Mouse (Mus musculus) B cell, adult 2 months (primary cell): Measurements from ENCODE around the gene Card10.

Experiments
- DNase-seq, 2 experiments: peaks; one replicate each; pipeline ENCODE4 v3.0.0; 2022

The Card10 gene

DNA sequence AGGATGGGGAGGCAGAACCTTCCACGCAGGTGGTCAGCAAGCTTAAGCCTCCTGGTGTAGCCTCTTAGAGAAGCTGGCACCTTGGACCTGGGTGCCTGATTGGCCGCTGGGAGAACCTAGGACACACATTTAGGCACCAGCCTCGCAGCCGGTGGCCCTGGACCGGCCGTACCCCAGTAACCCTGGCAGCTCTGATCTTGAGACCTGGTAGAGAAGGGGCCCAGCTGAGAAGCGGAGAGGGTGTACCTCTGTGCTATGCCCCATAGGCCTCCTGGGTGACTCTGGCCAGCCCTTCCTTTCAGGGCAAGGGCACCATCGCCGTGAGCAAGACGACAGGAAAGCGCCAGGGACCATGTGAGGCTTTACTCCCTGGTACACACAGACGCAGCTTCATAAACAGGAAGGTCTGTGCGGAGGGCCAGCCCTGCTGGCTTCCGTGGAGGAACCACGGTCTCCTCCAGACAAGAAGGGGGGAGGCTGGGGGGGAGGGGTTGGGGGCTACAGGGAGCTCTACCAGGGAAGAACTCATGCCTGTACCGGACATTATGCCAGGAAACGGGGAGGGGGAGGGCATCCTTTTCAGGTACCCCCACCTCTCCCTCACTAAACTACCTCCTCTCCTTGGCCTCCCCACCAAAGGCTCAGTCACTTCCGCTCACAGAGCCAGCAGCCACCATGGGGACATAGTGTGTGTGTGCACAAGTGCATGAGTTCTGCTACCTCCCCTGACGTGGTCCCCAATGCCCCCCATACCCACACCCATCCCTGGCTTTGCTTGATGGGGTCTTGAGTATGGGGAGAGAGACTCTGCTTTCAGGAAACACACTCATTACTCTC lies 31.1 kb downstream of the Card10 start:
- DNase-seq, result peak; percentile 56 to 57

DNA sequence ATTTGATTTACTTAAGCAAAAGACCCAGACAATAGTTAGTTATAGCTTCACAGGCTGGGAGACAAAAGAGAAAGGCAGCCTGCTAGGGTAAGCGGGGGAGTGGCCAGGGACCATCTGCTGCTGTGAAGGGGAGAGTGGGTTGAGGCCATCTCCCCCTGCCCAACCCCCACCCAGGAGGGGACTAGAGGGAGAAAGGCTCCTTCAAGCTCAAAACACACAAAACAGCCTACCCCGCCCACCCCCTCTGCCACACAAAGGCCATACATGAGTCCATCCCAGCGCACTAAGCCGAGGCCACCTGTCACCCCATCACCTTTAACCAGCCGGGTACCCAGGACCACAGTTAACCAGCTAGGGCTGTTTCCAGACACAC lies 31.9 kb downstream of the Card10 start:
- no peak for DNase-seq

DNA sequence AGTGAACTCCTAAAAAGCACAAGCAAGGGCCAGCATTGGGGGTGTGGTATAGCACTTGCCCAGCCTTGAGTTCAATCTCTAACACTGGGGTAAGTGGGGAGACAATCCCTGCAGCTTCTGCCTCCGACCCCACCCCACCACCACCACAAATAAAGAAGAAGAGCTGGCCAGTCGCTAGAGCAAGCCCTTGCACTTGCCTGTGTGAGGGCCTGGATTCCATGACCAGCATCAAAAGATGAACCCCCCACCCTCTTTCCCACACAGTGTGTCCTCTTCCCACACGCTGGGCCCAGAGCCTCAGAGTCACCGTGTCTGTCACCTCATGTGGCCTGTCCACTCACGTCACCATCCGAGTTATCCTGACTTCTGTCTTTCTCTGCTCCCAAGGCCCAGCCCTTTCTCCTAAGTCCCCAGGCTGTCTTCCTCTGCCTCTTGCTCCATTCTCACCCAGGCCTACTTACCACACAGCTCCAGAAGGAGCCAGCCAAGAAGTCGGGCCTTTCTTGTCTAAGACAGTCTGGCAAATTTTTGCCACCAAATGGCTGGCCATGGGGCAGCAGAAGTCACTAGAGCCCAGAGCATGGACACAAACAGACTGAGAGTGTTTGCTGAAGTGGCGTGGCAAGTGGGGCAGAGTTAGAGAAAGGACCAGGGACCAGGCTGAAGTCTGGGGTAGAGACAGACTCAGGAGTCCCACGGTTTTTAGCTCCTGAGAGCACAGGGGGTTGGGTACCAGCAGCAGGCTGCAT lies 32.4 kb downstream of the Card10 start:
- DNase-seq, result no peak

DNA sequence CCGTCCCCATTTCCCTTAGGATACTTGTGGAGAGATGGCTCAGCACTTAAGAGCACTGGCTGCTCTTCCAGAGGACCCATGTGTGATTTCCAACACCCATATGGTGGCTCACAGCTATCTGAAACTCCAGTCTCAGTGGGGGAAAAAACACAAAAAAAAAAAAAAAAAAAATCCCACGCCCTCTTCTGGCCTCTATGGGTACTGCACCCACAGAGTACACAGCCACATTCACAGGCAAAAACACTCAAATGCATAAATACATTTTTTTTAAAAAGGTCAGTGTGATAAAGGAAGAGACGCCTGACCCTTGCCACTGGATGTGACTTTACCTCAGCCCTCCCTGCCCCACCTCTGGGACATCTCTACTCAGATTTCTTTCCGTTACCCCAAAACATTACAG lies 33.8 kb downstream of the Card10 start:
- DNase-seq, result no peak

DNA sequence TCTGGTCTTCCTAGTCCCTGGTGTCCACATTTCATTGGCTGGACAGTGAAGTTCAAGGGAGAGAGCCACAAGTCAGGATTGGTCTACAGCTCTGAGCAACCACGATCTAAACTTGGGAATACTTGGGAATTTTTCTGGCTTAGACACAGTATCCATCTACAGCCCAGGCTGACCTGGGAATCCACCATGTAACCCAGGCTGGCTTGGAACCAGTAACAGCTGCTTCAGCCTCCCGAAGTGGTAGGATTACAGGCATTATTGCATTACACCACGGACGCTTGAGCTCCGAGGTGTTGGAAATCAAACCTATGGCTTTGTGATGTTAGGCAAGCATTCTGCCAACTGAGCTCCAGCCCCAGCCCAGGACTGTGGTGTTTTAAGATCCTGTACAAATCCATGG lies 39.1 kb downstream of the Card10 start:
- no peak for DNase-seq

DNA sequence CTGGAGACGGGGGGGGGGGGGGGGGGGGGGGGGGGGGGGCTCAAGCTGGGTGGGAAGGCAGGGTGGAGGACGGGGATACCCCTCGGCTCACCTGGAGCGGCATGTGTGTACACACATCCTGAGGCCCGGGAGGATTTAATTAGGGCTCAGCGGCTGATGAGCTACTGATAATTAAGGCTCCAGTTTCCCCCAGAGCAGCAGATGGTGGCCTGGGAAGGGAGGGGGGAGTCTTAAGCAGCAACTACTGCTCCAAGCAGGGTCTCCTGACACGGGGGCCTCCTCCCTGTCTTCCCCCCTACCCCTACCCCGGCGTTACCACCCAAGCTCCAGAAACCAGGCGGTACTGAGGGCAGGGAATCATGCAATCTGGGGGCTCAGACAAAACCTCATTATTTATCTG lies 39.6 kb downstream of the Card10 start:
- DNase-seq, result no peak

DNA sequence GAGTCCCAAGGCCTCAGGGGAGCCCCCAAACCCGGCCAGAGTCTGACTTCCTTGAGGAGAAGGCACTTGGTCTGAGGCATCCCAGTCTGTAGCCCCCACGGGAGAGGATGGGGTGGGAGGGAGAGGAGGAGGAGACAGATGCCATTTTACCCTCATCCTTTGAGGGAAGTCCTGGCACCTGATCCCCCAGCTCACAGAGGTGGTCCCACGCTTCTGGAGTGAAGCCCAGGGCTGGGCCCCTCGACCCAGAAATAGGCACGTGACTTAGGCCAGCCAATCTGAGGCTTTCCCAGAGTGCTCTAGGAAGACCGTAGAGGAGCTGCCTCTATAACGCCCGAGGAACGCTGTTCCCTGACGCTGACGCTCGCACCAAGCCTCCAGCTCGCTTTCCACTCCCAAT lies 41.7 kb downstream of the Card10 start:
- no peak for DNase-seq

DNA sequence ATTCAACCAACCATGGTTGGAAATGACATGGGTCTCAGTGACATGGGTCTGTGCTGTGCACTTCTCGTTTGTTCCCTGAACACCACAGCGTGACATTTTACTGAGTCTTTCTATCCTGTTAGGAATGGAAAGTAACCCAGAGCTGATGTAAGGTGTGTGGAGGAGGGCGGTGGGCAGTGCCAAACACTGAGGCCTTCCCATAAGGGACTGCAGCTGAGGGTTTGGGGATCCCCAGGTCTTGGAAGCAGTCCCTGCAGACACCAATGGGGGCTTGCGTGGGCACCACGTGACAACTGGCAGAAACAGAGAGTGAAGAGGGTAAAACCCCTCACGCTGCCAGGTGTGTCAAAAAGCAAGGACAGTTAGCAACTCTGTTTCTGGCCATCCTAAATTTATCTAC lies 44.7 kb downstream of the Card10 start:
- DNase-seq, result no peak

DNA sequence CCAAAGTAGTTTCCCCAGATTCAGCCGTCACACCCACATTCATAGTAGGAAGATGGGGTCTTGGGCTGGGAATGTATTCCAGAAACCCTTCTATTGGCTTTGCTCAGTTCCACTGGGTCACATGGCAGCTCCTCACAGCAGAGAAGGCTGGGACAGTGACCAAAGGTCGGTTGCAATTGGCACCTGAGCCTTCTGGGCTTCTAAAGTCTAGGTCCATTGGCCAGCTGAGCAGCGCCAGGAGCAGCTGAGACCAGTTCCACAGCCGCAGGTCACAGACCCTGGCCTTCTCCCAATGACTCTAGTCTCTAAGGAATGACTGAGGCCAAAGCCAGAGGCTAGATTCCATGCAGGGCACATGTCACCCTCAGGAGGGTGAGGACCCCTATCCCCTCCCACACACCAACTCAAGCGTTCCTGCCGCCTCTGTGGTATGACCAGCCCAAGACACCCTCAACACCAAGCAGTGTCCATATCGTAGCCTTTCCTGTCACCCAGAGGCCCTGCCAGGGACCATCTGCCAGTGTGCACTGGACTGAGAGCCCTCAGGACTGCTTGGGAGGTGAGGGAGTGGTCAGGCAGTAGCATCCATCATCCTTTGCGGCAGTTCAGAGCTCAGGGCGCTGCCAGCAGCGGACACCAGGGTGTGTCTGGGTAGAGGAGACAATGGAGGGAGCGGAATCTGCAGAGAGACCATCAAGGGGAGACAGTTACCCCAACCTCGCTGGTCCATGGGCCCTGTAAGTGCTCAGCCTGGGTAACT lies 46.7 kb downstream of the Card10 start:
- DNase-seq, result no peak

DNA sequence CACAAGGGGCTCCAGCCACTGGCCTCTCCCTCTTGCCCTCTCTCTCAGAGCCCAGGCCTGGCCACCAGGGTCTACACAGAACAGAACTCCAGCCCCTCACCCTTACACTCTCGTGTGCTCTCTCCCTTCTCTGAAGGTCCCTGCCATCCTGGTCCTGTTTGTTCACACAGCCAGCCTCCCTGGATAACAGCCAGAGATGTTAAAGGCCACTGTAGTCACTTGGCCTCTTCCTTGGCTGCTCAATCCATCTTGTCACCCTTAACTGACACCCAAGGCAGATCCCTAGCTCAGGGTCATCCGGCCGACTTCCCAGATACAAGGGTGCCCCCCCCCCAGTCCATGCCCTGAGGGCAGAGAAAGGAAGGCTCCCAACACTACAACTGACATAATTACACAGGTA lies 47.6 kb downstream of the Card10 start:
- DNase-seq, result no peak

DNA sequence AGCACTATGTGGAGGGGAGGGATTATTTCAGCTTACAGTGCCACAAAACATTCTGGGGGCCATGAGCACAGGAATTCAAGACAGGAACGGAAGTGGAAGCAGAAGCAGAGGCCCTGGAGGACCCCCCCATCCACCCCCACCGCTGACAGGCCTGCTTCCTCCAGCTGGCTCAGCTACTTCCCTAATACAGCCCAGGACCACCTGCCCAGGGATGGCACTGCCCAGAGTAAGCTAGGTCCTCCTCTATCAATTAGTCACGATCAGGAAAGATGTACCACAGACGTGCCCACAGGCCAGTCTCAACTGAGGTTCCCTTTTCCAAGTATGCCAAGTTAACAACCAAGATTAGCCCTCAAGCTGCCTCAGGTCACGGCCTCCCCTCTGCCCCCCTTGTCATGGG lies 48.7 kb downstream of the Card10 start:
- DNase-seq, result no peak

DNA sequence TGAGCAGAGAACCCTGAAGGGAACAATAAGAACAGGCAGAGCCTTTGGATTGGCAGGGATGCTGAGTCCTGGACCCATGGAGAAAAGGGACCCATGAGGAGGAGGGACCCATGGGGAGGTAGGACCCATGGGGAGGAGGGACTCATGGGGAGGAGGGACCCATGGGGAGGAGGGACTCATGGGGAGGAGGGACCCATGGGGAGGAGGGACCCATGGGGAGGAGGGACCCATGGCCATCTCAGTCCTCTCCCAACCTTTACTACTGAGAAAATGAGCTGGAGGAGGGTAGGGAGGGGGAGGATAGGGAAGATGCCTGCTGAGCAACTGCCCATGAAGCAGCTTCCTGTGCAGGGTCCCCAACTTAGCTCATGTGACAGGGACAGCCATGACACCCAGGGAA lies 49.9 kb downstream of the Card10 start:
- DNase-seq, result no peak

DNA sequence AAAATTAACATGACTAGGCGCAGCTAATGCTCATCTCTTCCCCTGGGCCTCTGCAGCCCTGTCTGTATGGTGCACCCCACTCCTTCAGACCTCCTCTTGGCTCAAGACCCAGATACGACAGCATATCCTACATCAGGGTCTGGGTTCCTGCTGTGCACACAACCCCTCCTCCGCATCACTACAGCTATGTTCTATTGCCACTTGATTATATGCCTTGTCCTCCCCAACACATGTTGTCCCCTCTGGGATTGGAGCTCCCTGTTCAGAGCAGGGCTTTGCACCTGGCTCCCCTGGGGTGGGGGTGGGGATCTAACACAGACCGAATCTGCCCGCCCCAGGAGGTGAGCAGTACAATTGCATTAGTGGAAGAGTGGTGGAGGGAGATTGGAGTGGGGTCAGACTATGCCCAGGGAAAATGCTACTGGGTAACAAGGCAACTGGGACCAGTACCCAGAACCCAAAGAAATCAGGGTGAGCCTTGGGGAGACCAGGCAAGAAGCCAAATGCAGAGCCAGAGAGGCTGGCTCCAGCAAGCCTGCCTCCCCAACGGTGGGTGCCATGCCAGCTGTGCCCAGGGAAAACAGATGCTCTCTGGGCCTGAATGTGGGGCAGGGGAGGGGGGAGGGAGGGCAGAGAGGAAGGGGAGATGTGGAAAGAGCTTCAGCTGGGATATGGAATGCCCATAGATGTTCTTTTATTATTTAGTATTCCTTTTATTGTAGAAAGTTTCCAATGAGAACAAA lies 52.1 kb downstream of the Card10 start:
- DNase-seq, result no peak

DNA sequence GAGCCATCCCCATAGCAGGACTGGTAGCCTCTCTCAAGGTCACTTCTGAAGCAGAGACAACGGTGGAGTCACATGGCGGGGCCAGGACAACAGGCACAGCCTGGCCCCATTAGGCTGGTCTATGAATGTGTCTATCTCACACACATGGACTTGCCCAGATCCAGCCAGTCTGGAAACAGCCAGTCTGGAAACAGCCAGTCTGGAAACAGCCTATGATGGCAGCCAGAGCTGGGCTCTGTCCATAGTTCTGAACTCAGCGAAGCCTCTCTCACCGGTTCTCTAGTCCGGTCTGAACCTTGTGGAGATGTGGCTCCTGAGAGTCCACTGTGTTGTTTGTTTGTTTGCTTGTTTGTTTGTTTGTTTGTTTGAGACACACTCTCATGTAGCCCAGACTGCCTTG lies 53.0 kb downstream of the Card10 start:
- no peak for DNase-seq

DNA sequence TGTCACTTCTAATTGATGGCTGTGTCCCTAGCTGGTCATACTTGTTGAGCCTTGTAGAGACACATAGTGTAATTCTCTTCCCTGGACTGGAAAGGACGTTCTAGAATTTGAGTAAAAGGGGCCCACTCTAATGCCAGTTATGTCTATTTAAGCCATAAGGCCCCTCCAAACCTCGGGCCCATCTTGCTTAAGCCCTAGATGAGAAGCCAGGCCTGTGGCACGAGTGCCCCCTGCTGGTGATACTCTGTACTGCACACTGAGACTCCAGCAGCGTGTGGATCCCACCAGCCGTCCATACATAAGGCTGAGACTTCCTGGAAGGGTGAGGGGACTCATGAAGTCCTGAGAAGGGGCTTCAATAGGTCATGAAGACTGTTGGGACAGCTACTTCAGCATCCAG lies 58.6 kb downstream of the Card10 start:
- DNase-seq, result peak; percentile 87 to 89

DNA sequence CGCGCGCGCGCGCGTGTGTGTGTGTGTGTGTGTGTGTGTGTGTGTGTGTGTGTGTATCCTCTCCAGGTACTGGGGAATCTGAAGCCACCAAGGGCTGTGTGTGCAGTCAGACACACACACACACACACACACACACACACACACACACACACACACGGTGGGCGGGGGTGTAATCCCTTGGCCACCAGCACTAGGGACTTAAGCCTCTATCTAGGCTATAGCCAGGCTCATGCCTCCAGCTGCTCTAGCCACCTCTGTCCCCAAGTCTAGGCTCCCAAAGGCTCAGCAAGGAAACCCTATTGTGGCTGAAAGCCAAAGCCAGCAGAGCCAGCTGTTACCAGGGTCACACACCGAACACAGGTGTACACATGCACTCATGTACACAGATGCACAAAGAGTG lies 60.0 kb downstream of the Card10 start:
- DNase-seq, result no peak

DNA sequence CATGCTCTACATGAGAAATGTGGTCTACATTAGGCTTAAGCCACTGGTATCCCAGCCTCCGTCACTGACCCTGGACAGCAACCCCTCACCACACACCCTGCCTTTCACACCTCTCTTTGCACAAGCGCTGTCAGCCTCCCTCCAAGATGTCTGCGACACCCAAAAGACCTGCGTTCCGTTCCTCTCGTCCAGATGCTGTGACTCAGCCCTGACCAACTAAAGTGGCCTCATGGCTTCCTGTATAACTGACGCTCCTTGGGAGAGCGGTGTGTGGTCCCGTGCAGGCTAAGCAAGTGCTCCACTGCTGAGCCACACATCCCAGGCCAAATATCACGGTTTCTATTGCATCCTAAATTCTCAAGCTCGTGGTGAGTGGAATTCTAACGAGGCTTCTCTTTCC lies 62.2 kb downstream of the Card10 start:
- DNase-seq, result no peak

DNA sequence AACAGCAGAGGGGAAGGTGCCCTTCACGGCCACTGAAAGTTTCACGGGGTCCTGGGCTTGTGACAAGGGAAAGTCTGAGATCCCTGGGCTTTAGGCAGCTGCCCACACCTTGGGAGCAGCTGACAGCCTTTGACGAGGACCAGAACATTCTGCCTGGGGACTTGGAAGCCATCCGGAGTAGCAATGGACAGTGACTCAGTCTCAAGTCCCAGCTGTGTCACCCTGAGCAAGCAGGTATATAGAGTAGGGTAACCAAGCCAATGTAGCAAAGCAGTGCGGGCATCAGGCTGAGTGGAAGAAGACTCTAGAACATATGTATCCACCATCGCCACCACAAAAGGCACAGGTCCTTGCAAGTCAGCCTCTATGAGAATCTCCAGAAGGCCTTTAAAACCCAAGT lies 65.7 kb downstream of the Card10 start:
- no peak for DNase-seq

DNA sequence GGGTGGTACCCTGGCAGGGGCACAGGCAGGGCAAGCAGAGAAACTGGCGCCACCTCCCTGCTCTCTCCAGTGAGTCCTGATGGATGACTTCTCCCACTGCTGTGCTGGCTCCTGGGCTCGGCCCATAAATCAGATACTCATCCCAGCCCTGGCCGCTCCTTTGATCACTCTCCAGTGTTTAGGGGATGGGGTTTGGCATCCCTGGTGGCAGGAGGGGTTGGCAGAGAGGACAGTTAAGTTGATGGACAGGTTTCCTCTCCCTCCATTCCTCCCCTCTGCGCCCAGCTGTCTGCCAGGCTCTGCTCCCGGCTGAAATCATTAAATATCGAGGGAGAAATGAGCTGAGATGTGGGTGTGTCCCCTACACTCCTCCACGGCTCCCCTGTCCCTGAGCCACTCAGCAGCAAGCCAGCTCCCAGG lies 66.2 kb downstream of the Card10 start:
- no peak for DNase-seq

DNA sequence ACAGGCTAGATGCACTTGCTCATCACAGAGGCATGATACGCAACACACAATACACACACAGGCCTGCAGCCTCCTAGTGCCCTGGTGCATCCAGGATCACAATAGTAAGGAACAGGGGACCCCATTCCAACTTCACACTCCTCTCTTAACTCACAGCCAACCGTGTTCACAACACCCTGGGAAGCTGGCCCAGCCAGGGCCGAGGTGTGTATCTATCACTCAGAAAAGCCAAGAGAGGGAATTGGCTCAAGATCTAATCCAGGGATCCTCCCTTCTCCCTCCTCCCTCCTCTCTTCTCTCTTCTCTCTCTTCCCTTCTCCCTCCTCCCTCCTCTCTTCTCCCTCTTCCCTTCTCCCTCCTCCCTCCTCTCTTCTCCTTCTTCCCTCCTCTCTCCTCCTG lies 66.7 kb downstream of the Card10 start:
- no peak for DNase-seq

DNA sequence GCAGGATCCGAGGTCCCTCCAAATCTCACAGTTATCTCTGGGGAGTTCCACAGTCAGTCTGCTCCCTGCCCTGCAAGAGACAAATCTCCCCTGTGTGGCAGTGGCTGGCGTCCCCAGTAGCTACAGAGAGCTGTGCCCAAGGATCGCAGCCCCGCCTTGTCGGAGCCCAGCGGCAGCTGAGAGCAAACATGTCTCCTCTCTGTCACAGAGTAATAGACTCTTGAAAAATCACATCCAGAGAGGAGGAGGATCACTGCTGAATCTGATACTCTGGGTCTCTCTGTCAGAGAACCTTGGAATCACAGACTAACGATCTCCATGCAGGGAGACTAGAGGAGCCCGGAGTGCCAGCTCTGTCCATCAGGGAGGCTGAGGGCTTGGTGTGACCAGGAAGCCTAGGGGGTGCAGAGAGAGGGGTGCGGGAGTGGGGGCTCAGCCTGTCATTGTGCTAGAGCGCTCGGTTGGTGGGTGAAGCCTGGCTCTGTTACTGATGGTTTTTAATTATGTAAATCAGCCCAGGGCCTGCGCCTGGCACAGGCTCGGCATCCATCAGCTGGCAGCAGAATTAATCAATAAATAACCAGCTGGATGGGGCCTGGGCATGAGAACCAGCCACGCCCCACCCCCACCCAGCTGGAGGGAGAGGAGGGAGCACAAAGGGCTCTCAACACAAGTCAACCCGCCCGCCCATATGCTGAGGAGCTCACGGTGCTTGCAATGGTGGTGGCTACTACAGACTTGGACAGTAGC lies 67.2 kb downstream of the Card10 start:
- no peak for DNase-seq

DNA sequence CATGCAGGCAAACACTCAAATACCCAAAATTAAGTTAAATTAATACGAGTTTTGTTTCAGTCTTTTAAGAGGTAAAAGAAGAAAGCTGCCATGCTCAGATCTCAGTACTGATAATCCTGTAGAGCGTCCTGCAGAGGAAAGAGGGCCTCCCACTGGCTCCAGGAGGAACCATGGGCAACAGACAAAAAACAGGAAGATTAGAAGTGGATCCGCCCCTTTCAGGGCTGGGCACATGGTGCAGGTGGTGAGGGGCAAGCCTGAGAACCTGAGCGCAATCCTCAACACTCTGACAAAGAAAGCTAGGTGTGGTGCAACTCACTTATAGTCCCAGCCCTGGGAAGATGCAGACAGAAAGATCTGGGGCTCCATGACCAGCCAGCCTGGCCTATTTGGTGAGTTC lies 71.0 kb downstream of the Card10 start:
- no peak for DNase-seq
